Mouse (Mus musculus): ENCODE results near the gene Nlgn1.

The Nlgn1 gene

GRCm38 (mm10) chr3:26332400-26333238, at the start of gene Nlgn1:
TSS of gene Nlgn1 (minus strand) at chr3:26332460.
- peak; percentile 10 for DNase-seq (ENCODE audit: low spot score)

GRCm38 (mm10) chr3:26378272-26378671, 46.0 kb upstream of the Nlgn1 start:
- no peak for DNase-seq (ENCODE audit: low spot score)

- no peak for DNase-seq (ENCODE audit: low spot score)
Measured at GRCm38 (mm10) chr3:26355082-26355481, 22.8 kb upstream of the Nlgn1 start.

- DNase-seq (ENCODE audit: low spot score): peak; percentile 17
Measured at GRCm38 (mm10) chr3:26354483-26355030, 22.3 kb upstream of the Nlgn1 start.

GRCm38 (mm10) chr3:26337495-26337894, 5.2 kb upstream of the Nlgn1 start:
- DNase-seq (ENCODE audit: low spot score): no peak

GRCm38 (mm10) chr3:26333239-26333811, 1.1 kb upstream of the Nlgn1 start:
- peak; percentile 67 for DNase-seq (ENCODE audit: low spot score)

- peak; percentile 70 for DNase-seq (ENCODE audit: low spot score)
Measured at GRCm38 (mm10) chr3:26331177-26332061, 841 bp downstream of the Nlgn1 start.

GRCm38 (mm10) chr3:26330863-26331176, 1.4 kb downstream of the Nlgn1 start:
- no peak for DNase-seq (ENCODE audit: low spot score)

GRCm38 (mm10) chr3:26330019-26330418, 2.2 kb downstream of the Nlgn1 start:
- DNase-seq (ENCODE audit: low spot score): no peak

GRCm38 (mm10) chr3:26324510-26324909, 7.8 kb downstream of the Nlgn1 start:
- peak; percentile 20 for DNase-seq (ENCODE audit: low spot score)

GRCm38 (mm10) chr3:26317397-26317796, 14.9 kb downstream of the Nlgn1 start:
- DNase-seq (ENCODE audit: low spot score): no peak

GRCm38 (mm10) chr3:26297869-26298268, 34.4 kb downstream of the Nlgn1 start:
- no peak for DNase-seq (ENCODE audit: low spot score)

GRCm38 (mm10) chr3:26270894-26271795, 61.1 kb downstream of the Nlgn1 start:
- peak; percentile 11 for DNase-seq (ENCODE audit: low spot score)

GRCm38 (mm10) chr3:26246564-26246963, 85.7 kb downstream of the Nlgn1 start:
- no peak for DNase-seq (ENCODE audit: low spot score)

GRCm38 (mm10) chr3:26243274-26243673, 89.0 kb downstream of the Nlgn1 start:
- DNase-seq (ENCODE audit: low spot score): no peak

- no peak for DNase-seq (ENCODE audit: low spot score)
Measured at GRCm38 (mm10) chr3:26230006-26230405, 102.3 kb downstream of the Nlgn1 start.

GRCm38 (mm10) chr3:26228827-26229226, 103.4 kb downstream of the Nlgn1 start:
- no peak for DNase-seq (ENCODE audit: low spot score)

GRCm38 (mm10) chr3:26228172-26228781, 104.0 kb downstream of the Nlgn1 start:
- DNase-seq (ENCODE audit: low spot score): no peak

- DNase-seq (ENCODE audit: low spot score): no peak
Measured at GRCm38 (mm10) chr3:26223500-26223899, 108.8 kb downstream of the Nlgn1 start.

GRCm38 (mm10) chr3:26216231-26216630, 116.0 kb downstream of the Nlgn1 start:
- no peak for DNase-seq (ENCODE audit: low spot score)

GRCm38 (mm10) chr3:26202702-26203101, 129.6 kb downstream of the Nlgn1 start:
- DNase-seq (ENCODE audit: low spot score): no peak

Data from embryo, embryonic 10 days (tissue).